Mouse (Mus musculus) ES-Bruce4 (cell line): Measurements from ENCODE around the gene Acod1. TPM values are rescaled to one million over a fixed set of nuclear protein-coding genes. Genes with fewer than 3 reads are reported as not detected.
A peak's percentile ranks its signal among the peaks of the same experiment; 100 is the strongest.

Experiments used
- H3K27ac ChIP-seq: 2 replicates; pipeline ENCODE4 v1.5.1; 2012; ENCODE audit warnings: low read length, inconsistent platforms; ENCODE audit not compliant: insufficient read depth
- H3K27me3 ChIP-seq: 2 replicates; pipeline ENCODE4 v1.6.1; 2012; ENCODE audit warnings: mild to moderate bottlenecking, low read length, inconsistent platforms; ENCODE audit not compliant: control insufficient read depth, poor library complexity, insufficient read depth, severe bottlenecking
- H3K36me3 ChIP-seq: 2 replicates; pipeline ENCODE4 v1.6.1; 2012; ENCODE audit warnings: inconsistent platforms, mild to moderate bottlenecking, low read length, moderate library complexity; ENCODE audit not compliant: control insufficient read depth, poor library complexity, insufficient read depth, severe bottlenecking
- H3K4me1 ChIP-seq: one replicate; pipeline ENCODE4 v1.8.1; 2011; ENCODE audit warnings: low read length; ENCODE audit not compliant: control insufficient read depth, insufficient read depth
- H3K4me3 ChIP-seq: 2 replicates; pipeline ENCODE4 v1.5.1; 2011; ENCODE audit warnings: low read depth, mild to moderate bottlenecking, low read length
- H3K9ac ChIP-seq: 2 replicates; pipeline ENCODE4 v1.6.1; 2012; ENCODE audit warnings: low read depth, mild to moderate bottlenecking, inconsistent platforms; ENCODE audit not compliant: poor library complexity, severe bottlenecking
- H3K9me3 ChIP-seq: replicated peaks from 2 replicates; pipeline ENCODE4 v1.6.1; 2012; ENCODE audit warnings: mild to moderate bottlenecking, low read length, inconsistent platforms; ENCODE audit not compliant: control insufficient read depth, poor library complexity, insufficient read depth, severe bottlenecking
- CTCF ChIP-seq: IDR thresholded peaks from one replicate; pipeline ENCODE4 v1.8.1; 2011; ENCODE audit warnings: low read depth, low read length
- EP300 ChIP-seq: IDR thresholded peaks from 2 replicates; pipeline ENCODE4 v1.6.1; 2011; ENCODE audit warnings: low read depth, low read length; ENCODE audit not compliant: insufficient read depth
- POLR2A ChIP-seq: IDR thresholded peaks from one replicate; pipeline ENCODE4 v1.8.1; 2011; ENCODE audit warnings: low read length; ENCODE audit not compliant: insufficient read depth
- polyA plus RNA-seq: library from polyadenylated mRNA; stranded (reverse); fragments of >200 nt; gene quantifications from 2 replicates; pipeline ENCODE4 v1.2.4, GENCODE M21; 2011; ENCODE audit warnings: low read depth; ENCODE audit not compliant: missing spikeins, insufficient read depth, insufficient read length

Gene Acod1
- polyA plus RNA-seq, 1 experiment = not detected

- H3K27me3 ChIP-seq = no peaks in the 10 kb centered on the region
- H3K27ac ChIP-seq = no peak overlapping the region
- H3K4me3 ChIP-seq = no peak overlapping the region
- H3K9ac ChIP-seq = no peak overlapping the region
- H3K36me3 ChIP-seq = no peaks in the 10 kb centered on the region
- no peaks in the 10 kb centered on the region for H3K9me3 ChIP-seq
- TF ChIP-seq EP300 (no peak), POLR2A (no peak), CTCF (no peak)
- no peaks in the 10 kb centered on the region for H3K4me1 ChIP-seq
Measured at GRCm38 (mm10) chr14:103029203-103029602, 17.6 kb upstream of the Acod1 start.

- Histone ChIP-seq H3K36me3 (no peaks in the 10 kb centered on the region), H3K9ac (no peak overlapping the region), H3K4me1 (no peaks in the 10 kb centered on the region), H3K9me3 (no peaks in the 10 kb centered on the region), H3K27ac (no peak overlapping the region), H3K27me3 (no peaks in the 10 kb centered on the region), H3K4me3 (no peak overlapping the region)
- TF ChIP-seq CTCF (no peak), POLR2A (no peak), EP300 (no peak)
Measured at GRCm38 (mm10) chr14:103033271-103033823, 13.4 kb upstream of the Acod1 start.

- TF ChIP-seq POLR2A (no peak), EP300 (no peak)
- Histone ChIP-seq H3K4me3 (no peak overlapping the region), H3K27me3 (no peaks in the 10 kb centered on the region), H3K27ac (no peak overlapping the region), H3K9me3 (no peaks in the 10 kb centered on the region), H3K36me3 (no peaks in the 10 kb centered on the region), H3K4me1 (no peaks in the 10 kb centered on the region), H3K9ac (no peak overlapping the region)
Measured at GRCm38 (mm10) chr14:103034076-103034475, 12.7 kb upstream of the Acod1 start.

DNA sequence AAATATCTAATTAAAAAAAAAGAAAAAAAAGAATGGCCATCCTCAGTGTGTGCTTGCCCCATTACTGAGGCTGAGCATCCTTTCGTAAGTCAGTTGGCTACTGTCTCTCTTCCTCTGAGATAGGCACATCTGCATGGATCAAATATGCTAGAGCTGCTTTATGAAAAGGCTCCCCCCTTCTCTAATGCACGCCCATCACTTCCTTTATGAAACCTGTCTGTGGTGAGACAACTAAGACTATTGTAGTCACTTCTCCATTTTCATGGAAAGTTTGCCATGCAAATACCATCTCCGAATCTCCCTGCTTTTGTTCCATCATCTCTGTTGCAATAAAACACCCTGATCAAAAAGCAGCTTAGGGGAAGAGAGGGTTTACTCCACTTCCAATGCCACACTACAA lies 9.8 kb upstream of the Acod1 start:
- TF ChIP-seq EP300 = no peak
- no peaks in the 10 kb centered on the region for H3K27me3 ChIP-seq

DNA sequence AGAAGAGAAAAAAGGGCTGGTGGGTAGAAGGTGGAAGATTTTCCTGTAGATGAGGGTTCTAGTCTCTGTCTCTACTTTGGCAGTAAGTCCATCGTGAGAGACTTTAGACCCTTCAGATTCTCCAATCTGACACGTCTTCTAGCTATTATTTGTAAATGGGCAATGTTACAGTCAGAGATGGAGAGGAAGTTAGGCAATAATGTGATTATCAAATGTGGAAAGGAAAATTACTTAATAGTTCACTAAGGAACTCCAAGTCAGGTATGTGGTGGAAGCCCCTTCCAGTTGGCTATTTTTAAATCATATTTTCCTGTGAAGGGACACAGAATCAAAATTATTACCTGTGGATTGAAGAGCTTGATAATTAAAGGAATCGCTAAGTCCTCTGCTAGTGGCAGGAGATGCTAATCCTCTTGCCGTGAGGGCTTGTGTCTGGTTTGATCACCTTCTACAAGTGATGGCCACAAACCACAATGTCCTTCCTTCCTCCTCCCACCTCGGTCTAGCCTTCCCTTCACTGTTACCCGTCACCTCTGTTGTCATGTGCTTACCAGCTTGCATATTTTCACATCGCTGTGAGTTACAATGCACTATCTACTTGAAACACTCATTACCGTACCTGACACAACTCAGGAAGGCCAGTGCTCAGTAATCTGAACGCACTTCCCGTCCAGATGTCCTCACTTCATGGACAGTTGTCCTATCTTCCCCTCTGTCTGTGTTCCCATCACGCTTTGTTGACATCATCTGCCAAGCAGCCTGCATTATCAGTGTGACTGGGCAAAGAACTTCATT lies 1.7 kb downstream of the Acod1 start:
- no peaks in the 10 kb centered on the region for H3K36me3 ChIP-seq
- H3K9me3 ChIP-seq = no peaks in the 10 kb centered on the region
- TF ChIP-seq CTCF (no peak), POLR2A (no peak), EP300 (no peak)
- no peak overlapping the region for H3K4me3 ChIP-seq
- no peak overlapping the region for H3K9ac ChIP-seq
- no peaks in the 10 kb centered on the region for H3K4me1 ChIP-seq
- no peak overlapping the region for H3K27ac ChIP-seq
- no peaks in the 10 kb centered on the region for H3K27me3 ChIP-seq

More for the DNA sequence above, 9.8 kb upstream of the Acod1 start:
- H3K4me1 ChIP-seq = no peaks in the 10 kb centered on the region
- no peak overlapping the region for H3K27ac ChIP-seq
- H3K4me3 ChIP-seq = no peak overlapping the region
- H3K9ac ChIP-seq = no peak overlapping the region
- no peaks in the 10 kb centered on the region for H3K36me3 ChIP-seq
- H3K9me3 ChIP-seq = no peaks in the 10 kb centered on the region

DNA sequence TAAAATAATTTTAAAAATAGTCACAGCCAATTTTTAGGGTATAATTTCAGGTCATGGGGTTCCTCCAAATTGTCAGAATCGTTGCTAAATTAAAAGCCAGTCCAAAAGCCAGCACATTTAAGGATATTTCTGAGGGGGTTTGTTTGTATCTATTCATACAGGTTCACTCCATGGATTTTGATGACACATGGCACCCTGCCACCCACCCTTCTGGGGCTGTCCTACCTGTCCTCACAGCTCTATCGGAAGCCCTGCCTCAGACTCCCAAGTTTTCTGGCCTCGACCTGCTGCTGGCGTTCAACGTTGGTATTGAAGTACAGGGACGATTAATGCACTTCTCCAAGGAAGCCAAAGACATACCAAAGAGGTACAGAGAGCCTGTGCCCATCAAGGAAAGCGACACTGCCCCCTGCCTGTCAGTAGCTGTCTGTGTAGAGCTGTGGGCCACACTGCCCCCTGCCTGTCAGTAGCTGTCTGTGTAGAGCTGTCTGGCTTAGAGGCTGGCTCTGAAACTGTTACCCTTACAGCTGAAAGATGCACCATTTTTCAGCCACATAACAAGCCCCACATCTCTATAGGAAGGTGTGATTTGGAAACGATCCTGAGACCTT lies 4.5 kb downstream of the Acod1 start:
- Histone ChIP-seq H3K9me3 (no peaks in the 10 kb centered on the region), H3K27ac (no peak overlapping the region), H3K4me3 (no peak overlapping the region), H3K4me1 (no peaks in the 10 kb centered on the region), H3K27me3 (no peaks in the 10 kb centered on the region), H3K36me3 (no peaks in the 10 kb centered on the region), H3K9ac (no peak overlapping the region)
- TF ChIP-seq CTCF = peak; percentile 100
- 0 out of 2 replicates have a peak, but pooled peaks have one; percentile 22 for TF ChIP-seq EP300
- TF ChIP-seq POLR2A = no peak
